Mouse (Mus musculus) gastrocnemius, postnatal 10 days (tissue): ENCODE results near the gene Clip4. TPM values are rescaled to one million over a fixed set of nuclear protein-coding genes. Genes with fewer than 3 reads are reported as not detected.
"Not testable (repeated sequence)": the region's sequence is repeated elsewhere in the genome, so short reads cannot be mapped to it uniquely, and the experiment has no call there.

Experiments
- DNase-seq: peaks from one replicate; pipeline ENCODE4 v3.0.0; 2021; ENCODE audit warnings: mixed read lengths
- long read RNA-seq, 2 experiments: library from polyadenylated mRNA; stranded (forward); transcript quantifications; one replicate each; pipeline ENCODE4 v2.0.0; 2021
- total RNA-seq, 2 experiments: library from RNA; stranded (reverse); gene quantifications; 2 replicates each; pipeline ENCODE4 v1.2.3; 2021

The Clip4 gene
- 10 to 100 TPM; 33.1 to 34.3 TPM for total RNA-seq
- long read RNA-seq, experiment 1, partial matches to known transcripts = 8 of 42 reads
- long read RNA-seq, experiment 1, other reads (novel, unspliced or antisense) = 34 of 42 reads
- long read RNA-seq, experiment 2, partial matches to known transcripts = 4 of 29 reads
- long read RNA-seq, experiment 2, other reads (novel, unspliced or antisense) = 25 of 29 reads

DNA sequence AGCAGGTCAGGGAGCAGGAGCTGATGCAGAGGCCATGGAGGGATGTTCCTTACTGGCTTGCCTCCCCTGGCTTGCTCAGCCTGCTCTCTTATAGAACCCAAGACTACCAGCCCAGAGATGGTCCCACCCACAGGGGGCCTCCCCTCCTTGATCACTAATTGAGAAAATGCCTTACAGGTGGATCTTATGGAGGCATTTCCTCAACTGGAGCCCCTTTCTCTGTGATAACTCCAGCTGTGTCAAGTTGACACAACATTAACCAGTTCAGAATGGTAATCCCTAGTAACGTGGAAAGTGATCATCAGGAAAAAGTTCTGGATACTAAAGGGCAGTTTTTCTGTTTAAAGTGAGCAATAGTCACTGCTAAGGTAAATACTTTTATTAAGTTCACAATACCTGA, at the start of gene Clip4:
Gene Clip4, plus strand, starts transcription at position 301 of the 400 bp plus-strand sequence.
- not testable (repeated sequence) for DNase-seq

- no peak for DNase-seq
Measured at GRCm38 (mm10) chr17:71720434-71720833, 47.8 kb upstream of the Clip4 start.

DNA sequence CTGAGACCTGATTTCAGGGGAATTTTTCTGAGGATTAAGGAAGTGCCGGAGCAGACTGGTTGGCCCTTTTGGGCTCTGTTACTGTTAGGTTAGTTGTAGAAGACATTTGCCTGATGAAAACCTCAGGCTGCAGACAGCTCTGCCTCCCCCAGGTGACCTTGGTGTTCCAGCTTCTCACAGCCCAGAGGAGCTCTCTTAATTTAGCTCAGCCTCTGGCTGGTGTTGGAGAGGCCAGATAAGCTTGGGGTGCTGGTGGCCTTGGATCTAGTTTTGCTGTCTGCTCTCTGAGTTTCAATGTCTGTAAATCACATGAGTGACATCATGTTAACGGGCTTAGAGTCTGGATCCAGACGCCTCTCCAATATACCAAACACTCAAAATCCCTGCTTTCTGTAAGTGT, 47.3 kb upstream of the Clip4 start:
- no peak for DNase-seq

DNA sequence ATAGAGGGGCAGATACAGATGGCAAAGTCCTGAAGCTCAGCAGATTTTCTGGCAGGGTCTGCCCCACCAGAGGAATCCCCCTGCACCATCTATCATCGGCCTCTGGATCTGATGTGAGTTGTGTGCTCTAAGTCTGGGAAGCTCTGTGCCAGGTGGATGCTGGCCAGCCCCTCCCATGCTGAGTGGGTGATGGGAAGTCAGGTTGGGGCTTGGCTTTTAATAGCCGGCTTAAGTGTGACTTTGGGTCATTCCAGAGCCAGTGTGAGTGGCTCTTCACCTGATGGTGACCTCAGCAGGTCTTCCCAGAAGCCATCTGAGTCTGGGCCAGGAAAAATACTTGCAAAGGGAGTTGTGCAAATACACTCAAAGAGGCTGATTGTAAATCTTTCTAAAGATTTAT, 37.6 kb upstream of the Clip4 start:
- peak; percentile 50 for DNase-seq

- DNase-seq = no peak
Measured at GRCm38 (mm10) chr17:71736442-71736841, 31.8 kb upstream of the Clip4 start.

DNA sequence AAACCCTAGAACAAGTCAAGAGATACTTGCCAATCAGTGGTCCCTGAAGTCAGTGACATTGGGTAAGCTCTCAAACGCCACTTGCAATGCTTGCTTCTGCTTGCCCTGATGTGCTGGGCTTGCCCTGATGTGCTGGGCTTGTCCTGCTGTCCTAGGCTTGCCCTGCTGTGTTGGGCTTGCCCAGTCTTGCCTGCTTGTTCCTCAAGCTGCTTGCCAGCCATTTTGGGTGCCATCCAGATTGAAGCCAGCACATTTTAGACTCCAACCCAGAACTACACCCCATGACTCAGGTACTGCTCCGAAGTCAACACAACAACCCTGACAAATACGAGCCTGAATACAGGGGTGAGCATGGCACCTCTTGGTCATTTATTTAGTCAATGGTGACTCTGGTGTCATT, 26.1 kb upstream of the Clip4 start:
- DNase-seq = no peak

DNA sequence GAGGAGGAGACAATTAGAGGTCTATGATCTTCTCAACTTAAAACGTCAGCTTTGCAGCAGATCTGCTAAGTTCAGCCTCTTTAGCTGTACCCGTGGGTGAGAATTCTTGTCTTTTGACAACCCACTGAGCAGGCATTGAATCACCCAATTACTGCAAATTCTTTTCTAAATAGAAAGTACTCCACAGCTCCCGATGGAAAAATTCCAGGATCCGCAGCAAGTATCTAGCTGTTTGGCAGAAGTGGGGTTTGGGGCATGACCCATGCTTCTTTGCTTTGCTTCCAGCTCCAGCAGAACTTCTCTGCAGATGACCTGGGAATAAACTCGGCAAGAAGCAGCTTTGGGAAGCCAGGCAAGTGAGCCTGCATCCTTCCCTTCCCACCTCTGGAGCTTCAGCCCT, 25.3 kb upstream of the Clip4 start:
- no peak for DNase-seq

GRCm38 (mm10) chr17:71746114-71746513, 22.2 kb upstream of the Clip4 start:
- no peak for DNase-seq

DNA sequence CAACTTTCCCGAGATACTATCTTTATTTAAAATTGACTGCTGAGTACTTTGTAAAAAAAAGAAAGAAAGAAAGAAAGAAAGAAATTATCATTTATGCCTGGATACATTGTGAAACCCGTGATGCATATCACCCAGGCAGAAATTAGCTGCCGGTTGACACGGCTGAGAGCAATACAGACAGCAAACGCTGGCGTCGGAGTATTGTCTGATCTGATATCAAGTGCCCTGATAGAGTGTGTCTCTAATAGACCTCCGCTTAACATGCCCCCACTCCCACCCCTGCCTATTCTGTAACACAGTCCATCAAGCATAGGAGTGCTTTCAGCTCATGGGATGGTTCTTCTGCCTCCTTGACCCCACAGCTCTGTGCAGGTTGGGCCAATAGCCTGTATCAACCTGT, 20.7 kb upstream of the Clip4 start:
- no peak for DNase-seq

DNA sequence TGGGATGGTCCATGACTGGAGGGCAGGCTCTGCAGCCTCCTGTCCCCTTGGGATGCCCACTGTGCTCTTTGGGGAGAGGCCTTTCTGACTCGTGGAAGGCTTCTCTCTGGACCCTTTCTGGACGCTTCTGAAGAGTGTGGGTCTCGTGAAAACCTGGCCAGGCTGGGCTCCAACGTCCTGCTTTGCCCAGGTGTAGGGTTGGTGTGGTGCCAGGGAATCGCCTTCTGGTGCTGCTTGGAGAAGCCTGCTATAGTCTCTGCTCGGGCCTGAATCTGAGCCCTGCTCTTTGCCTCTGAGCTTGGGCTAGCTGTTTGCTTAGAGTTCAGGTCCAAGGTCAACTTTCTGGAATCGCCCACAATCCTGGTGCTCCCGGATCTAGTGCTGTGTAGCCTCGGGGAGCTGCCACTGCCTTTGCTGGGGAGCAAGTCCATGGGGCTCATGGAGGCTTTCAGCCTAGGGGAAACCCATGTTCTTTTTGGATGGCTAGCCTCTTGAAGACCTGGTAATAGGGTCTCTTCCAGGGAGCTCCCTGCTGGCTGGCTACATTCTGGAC, 18.6 kb upstream of the Clip4 start:
- DNase-seq = no peak

DNA sequence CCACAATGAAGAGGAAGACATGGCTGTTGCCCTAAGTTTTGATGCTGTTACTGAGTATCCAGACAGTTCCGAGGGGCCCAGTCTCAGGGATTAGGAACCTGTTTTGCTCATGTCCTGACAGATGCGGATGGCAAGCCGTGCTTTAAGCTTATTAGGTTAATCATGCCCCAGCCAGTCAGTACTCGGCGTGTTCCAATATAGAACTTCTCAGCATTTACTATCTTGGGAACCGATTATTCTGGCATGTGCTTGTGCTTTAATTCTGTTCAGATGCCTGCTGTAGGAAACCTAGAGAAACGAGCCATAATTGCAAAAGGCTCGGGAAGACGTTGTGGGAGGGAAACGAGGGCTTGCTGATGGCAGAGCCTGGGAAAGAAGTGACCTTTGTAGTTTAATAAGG, 15.4 kb upstream of the Clip4 start, which contains the start of gene Pcare:
Gene Pcare, minus strand, starts transcription at position 64 of the 400 bp plus-strand sequence.
- DNase-seq = no peak

DNA sequence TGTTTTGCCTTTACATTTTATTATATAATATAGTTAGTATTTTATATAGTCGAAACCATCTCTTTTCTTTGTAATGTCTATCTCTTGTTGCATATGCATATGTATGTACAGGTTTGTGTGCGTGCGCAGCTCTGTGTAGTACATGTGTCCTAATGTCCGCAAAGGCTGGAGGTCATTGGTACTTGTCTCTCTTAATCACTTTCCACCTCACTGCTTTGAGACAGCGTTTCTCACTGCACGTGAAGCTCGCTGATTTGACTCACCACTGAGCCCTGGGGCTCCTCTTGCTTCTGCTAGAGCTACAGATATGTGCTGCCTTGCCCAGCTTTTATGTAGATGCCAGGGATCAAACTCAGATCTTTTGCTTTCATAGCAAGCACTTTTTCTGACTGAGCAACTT, 7.7 kb upstream of the Clip4 start:
- DNase-seq = no peak

DNA sequence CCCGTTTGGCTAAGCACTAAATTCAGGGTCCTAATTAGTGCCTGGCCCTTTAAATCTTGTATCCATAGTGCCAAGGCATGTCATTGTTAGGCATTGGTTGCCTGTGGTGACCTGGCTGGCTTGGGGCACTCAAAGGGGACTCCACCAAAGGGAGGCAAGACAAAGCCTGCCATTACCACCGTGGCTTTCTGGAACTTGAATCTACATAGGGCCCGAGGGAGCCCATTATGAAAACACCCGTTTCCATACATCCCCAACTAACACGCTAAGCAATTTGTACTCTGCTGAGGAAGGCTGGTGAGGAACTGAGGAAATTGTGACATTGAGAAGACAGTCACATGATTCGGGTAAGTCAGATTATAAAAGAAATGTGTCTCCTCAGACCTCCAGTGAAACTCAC, 1.3 kb downstream of the Clip4 start:
- no peak for DNase-seq

DNA sequence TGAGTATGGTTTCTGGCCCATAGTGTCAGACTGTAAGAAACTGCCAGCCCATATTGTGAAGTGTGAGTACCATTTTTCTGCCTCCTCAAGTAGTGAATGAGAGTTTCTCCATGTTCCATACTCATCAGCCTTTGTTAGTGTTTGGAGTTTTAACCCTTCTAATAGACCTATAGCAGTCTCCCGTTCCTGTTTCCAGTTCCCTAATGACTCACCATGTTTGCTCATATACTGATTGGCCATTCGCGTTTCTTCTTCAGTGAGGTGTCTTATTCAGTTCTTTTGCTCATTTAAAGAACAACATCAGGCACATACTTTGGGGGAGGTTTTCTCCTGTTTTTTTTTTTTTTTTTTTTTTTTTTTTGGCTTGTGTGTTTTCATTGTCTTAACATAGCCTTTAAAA, 2.4 kb downstream of the Clip4 start:
- DNase-seq = no peak

DNA sequence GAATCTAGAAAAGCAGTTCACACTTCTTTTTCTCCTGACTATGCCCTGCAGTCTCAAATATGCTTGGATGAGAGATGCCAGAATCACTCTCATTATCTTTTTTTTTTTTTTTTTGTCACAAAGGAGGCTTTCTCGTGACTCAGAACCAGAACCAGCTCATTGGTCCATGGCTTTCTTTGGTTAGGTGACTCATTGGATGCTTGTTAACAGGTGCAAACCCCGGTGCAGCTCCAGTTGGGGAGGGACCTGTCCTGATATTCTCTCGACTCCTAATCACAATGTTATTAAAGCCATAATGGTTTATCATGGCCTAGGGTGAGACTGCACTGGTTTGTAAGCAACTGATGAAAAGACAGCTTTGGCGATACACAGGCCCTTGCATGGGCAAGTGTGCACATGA, 5.9 kb downstream of the Clip4 start:
- no peak for DNase-seq

GRCm38 (mm10) chr17:71775279-71775678, 7.0 kb downstream of the Clip4 start:
- no peak for DNase-seq

DNA sequence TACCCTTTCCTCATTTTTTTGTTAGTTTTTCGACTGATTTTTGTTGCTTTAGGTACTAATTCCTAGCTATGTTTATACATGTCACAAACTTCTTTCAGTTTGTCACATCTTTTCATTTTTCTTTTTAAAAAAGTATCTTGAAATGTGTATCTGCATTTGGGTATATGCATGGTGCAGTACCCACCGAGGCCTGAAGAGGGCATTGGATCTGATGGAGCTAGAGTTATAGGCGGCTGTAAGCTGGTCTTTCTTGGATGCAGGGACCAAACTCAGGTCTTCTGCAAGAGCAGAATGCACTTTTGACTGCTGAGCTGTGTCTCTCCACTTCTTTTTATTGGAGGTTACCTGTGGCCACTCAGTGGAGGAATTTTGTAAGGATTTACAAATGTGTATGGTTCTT, 10.4 kb downstream of the Clip4 start:
- DNase-seq = no peak

DNA sequence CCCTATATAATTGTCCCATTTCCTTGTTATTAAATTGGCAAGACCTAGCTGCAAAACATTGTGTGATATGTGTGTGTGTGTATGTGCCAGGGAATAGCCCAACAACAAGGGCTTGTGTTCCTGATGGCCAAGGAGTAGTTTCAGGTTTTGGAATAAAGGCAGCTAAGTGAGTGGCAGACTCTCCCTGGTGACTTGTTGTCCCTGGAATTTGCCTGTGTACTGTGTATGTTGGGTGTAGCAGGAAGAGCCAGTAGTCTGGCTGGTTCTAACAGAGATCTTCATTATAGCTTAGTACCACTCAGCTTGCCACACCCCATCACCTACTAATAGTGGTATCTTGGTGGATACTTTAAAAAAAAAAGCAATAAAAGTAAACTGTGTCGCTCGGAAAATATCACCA, 12.2 kb downstream of the Clip4 start:
- no peak for DNase-seq

DNA sequence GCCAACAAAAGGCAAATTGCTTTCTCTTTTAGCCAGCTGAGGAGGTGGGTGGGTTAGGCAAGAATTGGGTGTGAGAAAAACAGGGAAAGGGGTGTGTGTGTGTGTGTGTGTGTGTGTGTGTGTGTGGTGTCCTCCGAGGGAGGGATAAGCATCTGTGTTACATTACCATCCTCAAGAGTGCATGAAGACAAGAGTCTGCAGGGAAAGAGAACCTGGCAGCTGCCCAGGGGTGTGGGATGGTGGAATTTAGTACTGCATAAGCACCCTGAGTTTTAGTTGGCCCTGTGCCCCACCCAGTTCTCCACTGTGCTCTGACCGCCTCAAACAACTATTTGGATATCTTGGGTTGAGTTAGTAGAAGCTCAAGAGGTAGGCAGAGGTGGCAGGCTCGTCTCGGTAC, 12.7 kb downstream of the Clip4 start:
- peak; percentile 25 for DNase-seq

DNA sequence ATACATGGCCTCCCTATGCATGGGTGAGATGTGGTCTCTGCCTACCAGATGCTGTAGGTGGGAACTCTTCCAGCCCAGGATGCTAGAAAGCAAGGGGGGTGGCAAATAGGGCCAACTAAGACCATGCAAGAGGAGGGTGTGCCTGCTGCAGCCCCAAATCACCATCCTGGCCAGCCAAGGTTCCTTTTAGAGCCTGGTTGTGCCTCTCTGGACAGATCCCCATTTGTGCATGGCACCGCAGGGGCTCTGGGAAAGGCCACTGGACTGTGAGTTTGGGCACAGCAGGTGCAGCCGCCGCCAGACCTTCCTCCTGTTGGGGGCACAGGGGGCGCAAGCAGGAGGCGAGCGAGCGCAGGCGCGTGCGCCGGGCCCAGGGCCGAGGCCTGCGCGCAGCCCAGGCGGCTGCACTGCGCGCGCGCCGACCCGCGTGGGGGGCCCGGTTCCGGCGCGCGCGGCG, 14.0 kb downstream of the Clip4 start:
- DNase-seq = no peak

- DNase-seq = peak; percentile 36
Measured at GRCm38 (mm10) chr17:71782699-71783365, 14.6 kb downstream of the Clip4 start.

DNA sequence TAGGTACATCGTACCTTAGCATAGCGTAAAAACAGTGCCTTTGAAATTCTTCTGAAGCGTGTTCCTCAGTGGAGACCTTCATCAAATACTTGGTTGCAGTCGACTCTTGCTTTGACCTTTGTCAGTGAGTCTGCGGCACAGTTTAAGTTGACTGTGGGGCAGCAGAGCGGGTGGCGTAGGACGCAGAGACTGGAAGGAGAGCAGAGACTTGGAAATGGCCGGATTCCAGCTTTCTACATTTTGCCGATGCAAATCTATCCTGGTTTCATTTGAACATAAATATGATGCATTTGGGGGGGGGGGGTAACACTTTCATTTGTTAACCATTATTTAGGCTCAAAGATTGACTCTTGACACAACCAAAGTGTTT, 15.1 kb downstream of the Clip4 start:
- no peak for DNase-seq

GRCm38 (mm10) chr17:71786456-71786855, 18.2 kb downstream of the Clip4 start:
- DNase-seq = no peak

GRCm38 (mm10) chr17:71791109-71791508, 22.8 kb downstream of the Clip4 start:
- no peak for DNase-seq
